Mouse (Mus musculus) neural tube, embryonic 14.5 days (tissue): ENCODE data around the gene Olfr1192-ps1. TPM values are rescaled to one million over a fixed set of nuclear protein-coding genes. Genes with fewer than 3 reads are reported as not detected.
"Not testable (repeated sequence)": the region's sequence is repeated elsewhere in the genome, so short reads cannot be mapped to it uniquely, and the experiment has no call there.

Experiments used
- ATAC-seq: fragments of 200-750 bp; cut with Nextera tagmentation; 2 replicates; pipeline ENCODE4 v1.8.0; 2017; ENCODE audit warnings: low read depth, mild to moderate bottlenecking, moderate TSS enrichment, moderate library complexity
- H3K27ac ChIP-seq: fragments of 300-500 bp; sonication (generic); 2 replicates; pipeline ENCODE4 v1.5.1; 2014; ENCODE audit warnings: low read depth, mild to moderate bottlenecking, control low read depth, low read length, moderate library complexity, mixed read lengths
- H3K27me3 ChIP-seq: fragments of 300-500 bp; sonication (generic); 2 replicates; pipeline ENCODE4 v1.6.1; 2014; ENCODE audit warnings: low read length; ENCODE audit not compliant: control insufficient read depth, insufficient read depth
- H3K36me3 ChIP-seq: fragments of 300-500 bp; sonication (generic); 2 replicates; pipeline ENCODE4 v1.6.1; 2014; ENCODE audit warnings: low read length, mixed read lengths; ENCODE audit not compliant: control insufficient read depth, insufficient read depth
- H3K4me1 ChIP-seq: fragments of 300-500 bp; sonication (generic); 2 replicates; pipeline ENCODE4 v1.6.1; 2014; ENCODE audit warnings: low read length; ENCODE audit not compliant: control insufficient read depth, insufficient read depth
- H3K4me2 ChIP-seq: fragments of 300-500 bp; sonication (generic); 2 replicates; pipeline ENCODE4 v1.6.1; 2014; ENCODE audit warnings: mild to moderate bottlenecking, low read depth, low read length, control low read depth
- H3K4me3 ChIP-seq: fragments of 300-500 bp; sonication (generic); 2 replicates; pipeline ENCODE4 v1.5.1; 2014; ENCODE audit warnings: low read depth, low read length, control low read depth, mixed read lengths
- H3K9ac ChIP-seq: fragments of 300-500 bp; sonication (generic); replicated peaks from 2 replicates; pipeline ENCODE4 v1.6.1; 2014; ENCODE audit warnings: low read depth, mild to moderate bottlenecking, control low read depth, low read length, mixed read lengths
- H3K9me3 ChIP-seq: fragments of 300-500 bp; sonication (generic); 2 replicates; pipeline ENCODE4 v1.6.1; 2016; ENCODE audit warnings: low read length; ENCODE audit not compliant: control insufficient read depth
- WGBS: fragments of 180-500 bp; shearing (Covaris S2); extraction: QIAGEN DNeasy Blood & Tissue Kit; methylation state at CpG from one replicate; pipeline ENCODE4 v1.1.7; 2014; 5-methylcytosine and 5-hydroxymethylcytosine counted together
- polyA plus RNA-seq: library from polyadenylated mRNA; unstranded; fragments of >200 nt; fragmentation: Nextera tagmentation; extraction: Ambion mirVana; gene quantifications from 2 replicates; pipeline ENCODE4 v1.2.1, GENCODE M21; 2014

The Olfr1192-ps1 gene
- polyA plus RNA-seq: not detected in 2 replicates

GRCm38 (mm10) chr2:88648209-88648608, at the start of gene Olfr1192-ps1:
Gene Olfr1192-ps1 (plus strand): TSS chr2:88648509.
- WGBS: 50% methylated on average over 1 of the region's 1 CpGs
- H3K4me3 ChIP-seq: no peak within 1 kb of the TSS
- no peak for ATAC-seq

GRCm38 (mm10) chr2:88640242-88640641, 8.1 kb upstream of the Olfr1192-ps1 start, which contains the start of gene Olfr1191-ps1:
Gene Olfr1191-ps1 (plus strand): TSS chr2:88640542.
- H3K27ac ChIP-seq, ATAC-seq, H3K27me3 ChIP-seq, H3K4me1 ChIP-seq, H3K9me3 ChIP-seq, H3K4me2 ChIP-seq, H3K4me3 ChIP-seq, H3K36me3 ChIP-seq, H3K9ac ChIP-seq: not testable (repeated sequence)
- 92% methylated on average over 1 of the region's 1 CpGs for WGBS

More at GRCm38 (mm10) chr2:88648209-88648608, at the start of gene Olfr1192-ps1:
- H3K27ac ChIP-seq: no peak within 1 kb of the TSS
- H3K27me3 ChIP-seq: no peaks in the 10 kb centered on the region
- no peak within 1 kb of the TSS for H3K9ac ChIP-seq
- no peaks in the 10 kb centered on the region for H3K36me3 ChIP-seq
- H3K4me1 ChIP-seq: no peaks in the 10 kb centered on the region
- H3K4me2 ChIP-seq: no peak within 1 kb of the TSS
- H3K9me3 ChIP-seq: no peaks in the 10 kb centered on the region

GRCm38 (mm10) chr2:88675328-88675727, 27.0 kb downstream of the Olfr1192-ps1 start, which contains the start of gene Olfr1193:
Gene Olfr1193 (plus strand): TSS chr2:88675628.
- H3K4me2 ChIP-seq, ATAC-seq, H3K9me3 ChIP-seq, H3K27me3 ChIP-seq, H3K9ac ChIP-seq, H3K4me1 ChIP-seq, H3K4me3 ChIP-seq, H3K36me3 ChIP-seq, H3K27ac ChIP-seq: not testable (repeated sequence)

DNA sequence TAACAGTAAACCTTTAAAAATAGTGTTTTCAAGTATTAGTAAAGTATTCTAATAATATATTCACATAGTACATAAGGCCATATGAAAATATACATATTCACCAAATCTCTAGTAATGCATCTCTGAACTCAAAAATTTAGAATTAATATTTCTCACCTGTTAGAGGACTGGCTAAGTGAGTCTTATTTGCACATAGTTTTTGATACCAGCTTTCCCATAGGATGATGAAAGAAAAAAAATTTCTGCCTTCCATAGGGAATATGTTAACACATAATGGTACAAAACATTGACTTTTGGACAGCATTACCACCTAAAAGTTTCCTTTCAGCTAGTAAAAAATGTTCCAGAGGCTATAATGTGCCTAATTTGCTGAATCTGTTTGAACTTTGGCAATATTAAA, 40.8 kb downstream of the Olfr1192-ps1 start, which contains the start of gene Olfr1195:
TSS of gene Olfr1195 (minus strand) at position 101 of the 400 bp plus-strand sequence.
- Histone ChIP-seq H3K9ac (no peak within 1 kb of the TSS), H3K4me1 (no peaks in the 10 kb centered on the region), H3K4me2 (no peak within 1 kb of the TSS), H3K27me3 (no peaks in the 10 kb centered on the region), H3K36me3 (no peaks in the 10 kb centered on the region), H3K9me3 (no peaks in the 10 kb centered on the region), H3K4me3 (no peak within 1 kb of the TSS), H3K27ac (no peak within 1 kb of the TSS)
- ATAC-seq: no peak

DNA sequence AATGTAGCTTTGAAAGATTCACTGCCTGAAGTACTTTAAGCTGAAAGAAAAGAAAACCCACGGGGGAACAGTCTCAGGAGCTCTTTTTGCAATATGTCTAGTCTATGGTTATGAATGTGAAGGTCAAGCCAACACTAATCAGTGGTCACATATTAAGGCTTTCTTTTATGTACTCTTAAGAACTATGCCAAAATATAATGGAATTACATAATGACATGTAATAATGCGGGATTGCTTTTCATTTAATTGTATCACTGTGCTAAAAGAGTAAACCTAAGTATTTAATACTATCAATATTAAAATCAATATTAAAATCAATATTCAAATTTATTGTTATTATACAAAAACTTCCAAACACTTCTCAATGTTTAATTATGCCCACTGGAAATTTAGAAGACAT, 56.2 kb downstream of the Olfr1192-ps1 start, which contains the start of gene Olfr1196:
TSS of gene Olfr1196 (minus strand) at position 101 of the 400 bp plus-strand sequence.
- WGBS: 88% methylated on average over 2 of the region's 2 CpGs
- H3K9me3 ChIP-seq: no peaks in the 10 kb centered on the region
- no peak within 1 kb of the TSS for H3K4me3 ChIP-seq
- no peak within 1 kb of the TSS for H3K27ac ChIP-seq
- H3K36me3 ChIP-seq: no peaks in the 10 kb centered on the region
- no peaks in the 10 kb centered on the region for H3K4me1 ChIP-seq
- H3K27me3 ChIP-seq: no peaks in the 10 kb centered on the region
- no peak for ATAC-seq
- H3K4me2 ChIP-seq: no peak within 1 kb of the TSS
- H3K9ac ChIP-seq: no peak within 1 kb of the TSS

Other genes with a start within 250 kb of the Olfr1192-ps1 start
- not detected in 2 replicates for gene Olfr1179, start 242.1 kb upstream of the Olfr1192-ps1 start, polyA plus RNA-seq
- not detected in 2 replicates for gene Olfr1180, start 229.4 kb upstream of the Olfr1192-ps1 start, polyA plus RNA-seq
- not detected in 2 replicates for gene Olfr1181, start 222.3 kb upstream of the Olfr1192-ps1 start, polyA plus RNA-seq
- gene Gm13757, start 199.4 kb upstream of the Olfr1192-ps1 start, polyA plus RNA-seq: not detected in 2 replicates
- gene Olfr1183, start 193.6 kb upstream of the Olfr1192-ps1 start, polyA plus RNA-seq: not detected in 2 replicates
- gene Olfr1184, start 164.9 kb upstream of the Olfr1192-ps1 start, polyA plus RNA-seq: not detected in 2 replicates
- gene Olfr1185-ps1, start 155.2 kb upstream of the Olfr1192-ps1 start, polyA plus RNA-seq: not detected in 2 replicates
- not detected in 2 replicates for gene Olfr1186, start 130.0 kb upstream of the Olfr1192-ps1 start, polyA plus RNA-seq
- not detected in 2 replicates for gene Olfr1188, start 91.6 kb upstream of the Olfr1192-ps1 start, polyA plus RNA-seq
- gene Olfr1189, start 62.1 kb upstream of the Olfr1192-ps1 start, polyA plus RNA-seq: not detected in 2 replicates
- not detected in 2 replicates for gene Olfr1191-ps1, start 8.0 kb upstream of the Olfr1192-ps1 start, polyA plus RNA-seq
- not detected in 2 replicates for gene Olfr1193, start 27.1 kb downstream of the Olfr1192-ps1 start, polyA plus RNA-seq
- gene Olfr1195, start 40.7 kb downstream of the Olfr1192-ps1 start, polyA plus RNA-seq: not detected in 2 replicates
- not detected in 2 replicates for gene Olfr1196, start 56.1 kb downstream of the Olfr1192-ps1 start, polyA plus RNA-seq
- gene Olfr1197, start 83.9 kb downstream of the Olfr1192-ps1 start, polyA plus RNA-seq: not detected in 2 replicates
- gene Olfr1198, start 102.9 kb downstream of the Olfr1192-ps1 start, polyA plus RNA-seq: not detected in 2 replicates
- gene Olfr1199, start 112.0 kb downstream of the Olfr1192-ps1 start, polyA plus RNA-seq: not detected in 2 replicates
- gene Olfr1200, start 122.0 kb downstream of the Olfr1192-ps1 start, polyA plus RNA-seq: not detected in 2 replicates
- not detected in 2 replicates for gene Olfr1201, start 144.5 kb downstream of the Olfr1192-ps1 start, polyA plus RNA-seq
- gene Olfr1202, start 166.0 kb downstream of the Olfr1192-ps1 start, polyA plus RNA-seq: 0.05 TPM in 1 of 2 replicates, not detected in the other
- gene Olfr1205, start 181.2 kb downstream of the Olfr1192-ps1 start, polyA plus RNA-seq: not detected in 2 replicates
- gene Olfr1204, start 200.8 kb downstream of the Olfr1192-ps1 start, polyA plus RNA-seq: not detected in 2 replicates
- not detected in 2 replicates for gene Olfr1206, start 214.7 kb downstream of the Olfr1192-ps1 start, polyA plus RNA-seq